Comparison of ENCODE assay signal across 8 mouse cellular contexts in genomic region chr11:76763741-76764122, GRCm38 (mm10). TPM values are rescaled to one million over a fixed set of nuclear protein-coding genes. Genes with fewer than 3 reads are reported as not detected.
A peak's percentile ranks its signal among the peaks of the same experiment; 100 is the strongest.
DNase-seq lines count a peak whose midpoint lies in the region; ATAC-seq and TF ChIP-seq lines count a peak whose summit lies in the region.

No protein-coding gene starts in this region.

- TF ChIP-seq EP300 in heart, postnatal 0 days (IDR thresholded peaks at IDR 0.05; ENCODE audit: low read depth), result no peak

- TF ChIP-seq CTCF in heart, postnatal 0 days (IDR thresholded peaks at IDR 0.05; ENCODE audit: low read depth), result no peak
- no peak for TF ChIP-seq CTCF in thymus, adult 2 months (IDR thresholded peaks at IDR 0.05; ENCODE audit: borderline replicate concordance, control insufficient read depth, extremely low read depth, insufficient read depth, low read length, poor library complexity)

- peak overlapping the region; percentile 21; the same call in 1 of the 2 replicates for H3K4me2 ChIP-seq in heart, postnatal 0 days (ENCODE audit: low read depth, low read length)
- peak overlapping the region; percentile 62 for H3K4me2 ChIP-seq in embryonic facial prominence, embryonic 12.5 days (replicated peaks)
- peak overlapping the region; percentile 31; the same call in 1 of the 2 replicates for H3K4me2 ChIP-seq in intestine, embryonic 14.5 days (ENCODE audit: low read length)
- peak overlapping the region; percentile 31 for H3K4me2 ChIP-seq in midbrain, embryonic 15.5 days

- no peaks in the 10 kb centered on the region for H3K9me3 ChIP-seq in heart, postnatal 0 days (replicated peaks; ENCODE audit: control insufficient read depth, low read length)
- no peaks in the 10 kb centered on the region for H3K9me3 ChIP-seq in embryonic facial prominence, embryonic 12.5 days
- H3K9me3 ChIP-seq in intestine, embryonic 14.5 days (ENCODE audit: control insufficient read depth, low read length), result no peaks in the 10 kb centered on the region
- H3K9me3 ChIP-seq in midbrain, embryonic 15.5 days, result no peaks in the 10 kb centered on the region

- H3K9ac ChIP-seq in heart, postnatal 0 days (replicated peaks; ENCODE audit: low read depth, low read length), result no peak overlapping the region
- no peak overlapping the region for H3K9ac ChIP-seq in embryonic facial prominence, embryonic 12.5 days
- no peak overlapping the region; the same call in 1 of the 2 replicates for H3K9ac ChIP-seq in intestine, embryonic 14.5 days (ENCODE audit: low read length)
- H3K9ac ChIP-seq in midbrain, embryonic 15.5 days, result no peak overlapping the region; the same call in 1 of the 2 replicates

- WGBS in heart, postnatal 0 days, result 4% methylated on average over 4 of the region's 4 CpGs
- WGBS in embryonic facial prominence, embryonic 12.5 days, result 12% methylated on average over 4 of the region's 4 CpGs
- 15% methylated on average over 4 of the region's 4 CpGs for whole genome bisulfite sequencing in intestine, embryonic 14.5 days
- 11% methylated on average over 4 of the region's 4 CpGs for WGBS in midbrain, embryonic 15.5 days
- 13% methylated on average over 4 of the region's 4 CpGs for WGBS in thymus, adult 2 months

- intact Hi-C loops in left cerebral cortex, postnatal 14 days (cut with DNase I), result loop anchor here (1.0 to 5.0 kb wide), 2 partner anchors 86 to 108 kb away; partner anchors contain the start of gene Trarg1

- no peaks in the 10 kb centered on the region for H3K27me3 ChIP-seq in heart, postnatal 0 days (ENCODE audit: control insufficient read depth, insufficient read depth, low read length)
- no peaks in the 10 kb centered on the region for H3K27me3 ChIP-seq in embryonic facial prominence, embryonic 12.5 days
- no peaks in the 10 kb centered on the region for H3K27me3 ChIP-seq in intestine, embryonic 14.5 days (replicated peaks; ENCODE audit: control insufficient read depth, insufficient read depth, low read length)
- no peaks in the 10 kb centered on the region for H3K27me3 ChIP-seq in midbrain, embryonic 15.5 days (replicated peaks)
- no peaks in the 10 kb centered on the region; the same call in 1 of the 2 replicates for H3K27me3 ChIP-seq in thymus, adult 2 months (ENCODE audit: control insufficient read depth, insufficient read depth, low read length)

- no peak for TF ChIP-seq POLR2A in thymus, adult 2 months (IDR thresholded peaks at IDR 0.05; ENCODE audit: control insufficient read depth, extremely low read depth, insufficient read depth, low read length, poor library complexity)

- no peak for DNase-seq in heart, postnatal 0 days (ENCODE audit: low spot score)
- DNase-seq in heart, adult 9 months (ENCODE audit: low spot score in 2 of 2), result no peak
- no peak for DNase-seq in intestine, embryonic 14.5 days (ENCODE audit: low spot score)
- DNase-seq in thymus, adult 2 months, result no peak
- no peak for DNase-seq in left cerebral cortex, postnatal 14 days (ENCODE audit: low spot score in 2 of 2)
- DNase-seq in frontal cortex, postnatal 14 days (ENCODE audit: low spot score in 2 of 2), result no peak

- H3K27ac ChIP-seq in heart, postnatal 0 days (ENCODE audit: low read depth), result no peak overlapping the region
- no peak overlapping the region for H3K27ac ChIP-seq in embryonic facial prominence, embryonic 12.5 days
- H3K27ac ChIP-seq in intestine, embryonic 14.5 days (ENCODE audit: low read depth), result no peak overlapping the region
- H3K27ac ChIP-seq in midbrain, embryonic 15.5 days, result peak overlapping the region; percentile 90
- no peak overlapping the region for H3K27ac ChIP-seq in thymus, adult 2 months (ENCODE audit: control insufficient read depth, insufficient read depth, low read length)

- H3K4me3 ChIP-seq in heart, postnatal 0 days (ENCODE audit: low read depth, low read length), result peak overlapping the region; percentile 86
- peak overlapping the region; percentile 75; the same call in 1 of the 2 replicates for H3K4me3 ChIP-seq in embryonic facial prominence, embryonic 12.5 days
- H3K4me3 ChIP-seq in intestine, embryonic 14.5 days (ENCODE audit: low read depth, low read length), result peak overlapping the region; percentile 68; the same call in 1 of the 2 replicates
- H3K4me3 ChIP-seq in midbrain, embryonic 15.5 days, result peak overlapping the region; percentile 87
- no peak overlapping the region for H3K4me3 ChIP-seq in thymus, adult 2 months (ENCODE audit: control insufficient read depth, insufficient read depth, low read length)

- peaks cover 4% of the 10 kb centered on the region; the same call in 1 of the 2 replicates for H3K4me1 ChIP-seq in heart, postnatal 0 days (ENCODE audit: control insufficient read depth, insufficient read depth)
- H3K4me1 ChIP-seq in embryonic facial prominence, embryonic 12.5 days, result peaks cover 2% of the 10 kb centered on the region; the same call in 1 of the 2 replicates
- no peaks in the 10 kb centered on the region; the same call in 1 of the 2 replicates for H3K4me1 ChIP-seq in intestine, embryonic 14.5 days (replicated peaks; ENCODE audit: control insufficient read depth, insufficient read depth, low read length)
- H3K4me1 ChIP-seq in midbrain, embryonic 15.5 days, result peaks cover 7% of the 10 kb centered on the region
- no peaks in the 10 kb centered on the region for H3K4me1 ChIP-seq in thymus, adult 2 months (replicated peaks; ENCODE audit: control insufficient read depth, insufficient read depth, low read length)

- ATAC-seq in heart, postnatal 0 days (ENCODE audit: insufficient read depth, low read depth), result no peak
- ATAC-seq in embryonic facial prominence, embryonic 12.5 days (ENCODE audit: insufficient number of reproducible peaks, insufficient read depth, low FRiP score, low TSS enrichment), result no peak
- peak; percentile 13; the same call in 1 of the 2 replicates for ATAC-seq in intestine, embryonic 14.5 days (replicated peaks; ENCODE audit: low FRiP score, low TSS enrichment, low read depth)
- ATAC-seq in midbrain, embryonic 15.5 days (replicated peaks), result peak; percentile 56; the same call in 1 of the 2 replicates

- H3K36me3 ChIP-seq in heart, postnatal 0 days (replicated peaks; ENCODE audit: control insufficient read depth, insufficient read depth, low read length), result peaks cover 24% of the 10 kb centered on the region
- H3K36me3 ChIP-seq in embryonic facial prominence, embryonic 12.5 days, result peaks cover 20% of the 10 kb centered on the region
- H3K36me3 ChIP-seq in intestine, embryonic 14.5 days (ENCODE audit: control insufficient read depth, insufficient read depth, low read length), result peaks cover 24% of the 10 kb centered on the region
- H3K36me3 ChIP-seq in midbrain, embryonic 15.5 days (replicated peaks), result peaks cover 14% of the 10 kb centered on the region
- H3K36me3 ChIP-seq in thymus, adult 2 months (ENCODE audit: control insufficient read depth, insufficient read depth, low read length), result peaks cover 20% of the 10 kb centered on the region

RNA-seq across cellular contexts. Expression of gene Gosr1, which starts 0.4 kb away (rescaled TPM):
- 15.3 and 35.4 TPM in 2 replicates for total RNA-seq in heart, postnatal 0 days (2014; rRNA removed; ENCODE audit: low replicate concordance)
- 15.4 and 16.8 TPM in 2 replicates for polyA plus RNA-seq in heart, postnatal 0 days (2015; fragmentation: Nextera tagmentation; extraction: Ambion mirVana)
- 24.3 and 26.8 TPM in 2 replicates for polyA plus RNA-seq in embryonic facial prominence, embryonic 12.5 days (2016; fragmentation: Nextera tagmentation; extraction: Ambion mirVana)
- 31.6 and 34.1 TPM in 2 replicates for polyA plus RNA-seq in intestine, embryonic 14.5 days (2014; fragmentation: Nextera tagmentation; extraction: Ambion mirVana)
- 24.5 and 25.4 TPM in 2 replicates for polyA plus RNA-seq in midbrain, embryonic 15.5 days (2015; fragmentation: Nextera tagmentation; extraction: Ambion mirVana)
- 25.9 and 26.7 TPM in 2 replicates for polyA plus RNA-seq in thymus, adult 2 months (2012; rRNA removed)
- total RNA-seq in left cerebral cortex, postnatal 14 days (2021), result 10 to 100 TPM; 43.2 to 46.4 TPM

Comparison
In these comparisons a context has a peak if more than half of its experiments do, and no peak if none do; other contexts are left out.
1. ATAC-seq: peak in intestine, embryonic 14.5 days (single experiment) and midbrain, embryonic 15.5 days (single experiment); none in heart, postnatal 0 days (single experiment) and embryonic facial prominence, embryonic 12.5 days (single experiment).
2. Peak in every context shown above with its lines, with median percentiles within 50 percentile points of each other: H3K4me2 ChIP-seq.